Mouse (Mus musculus) heart, adult 18-20 months (tissue): ENCODE data around the gene Tnfsf9. TPM values are rescaled to one million over a fixed set of nuclear protein-coding genes. Genes with fewer than 3 reads are reported as not detected.

Experiments used
- DNase-seq, 2 experiments: peaks; one replicate each; pipeline ENCODE4 v3.0.0; 2021 to 2022; ENCODE audit warnings: mixed read lengths in 1 of 2
- long read RNA-seq, 2 experiments: library from polyadenylated mRNA; stranded (forward); transcript quantifications; one replicate each; pipeline ENCODE4 v2.0.0; 2021
- total RNA-seq, 2 experiments: library from RNA; stranded (reverse); gene quantifications; 2 replicates each; pipeline ENCODE4 v1.2.3; 2021

The Tnfsf9 gene
- total RNA-seq, result under 1 TPM in 1 of 2 experiments, not detected in 1; 0.51 TPM
- long read RNA-seq, experiment 1, result 0 reads
- long read RNA-seq, experiment 2, partial matches to known transcripts, result 0 of 2 reads
- long read RNA-seq, experiment 2, other reads (novel, unspliced or antisense), result 0 of 2 reads

- DNase-seq, result peak; percentile 53 to 62
These were observed at the start of gene Tnfsf9 for GRCm38 (mm10) chr17:57105181-57106034. Tnfsf9 (plus strand) TSS chr17:57105325.

- no peak for DNase-seq
These were observed 48.9 kb upstream of the Tnfsf9 start for GRCm38 (mm10) chr17:57056246-57056645.

- peak; percentile 54 to 62 for DNase-seq
These were observed 46.1 kb upstream of the Tnfsf9 start, which contains the start of gene Crb3 for GRCm38 (mm10) chr17:57058891-57059485. Crb3 (plus strand) TSS chr17:57059105.

- peak; percentile 66 to 74 for DNase-seq
These were observed 45.6 kb upstream of the Tnfsf9 start, which contains the start of gene Slc25a23 for GRCm38 (mm10) chr17:57059486-57059977. Slc25a23 (minus strand) TSS chr17:57059863.

DNA sequence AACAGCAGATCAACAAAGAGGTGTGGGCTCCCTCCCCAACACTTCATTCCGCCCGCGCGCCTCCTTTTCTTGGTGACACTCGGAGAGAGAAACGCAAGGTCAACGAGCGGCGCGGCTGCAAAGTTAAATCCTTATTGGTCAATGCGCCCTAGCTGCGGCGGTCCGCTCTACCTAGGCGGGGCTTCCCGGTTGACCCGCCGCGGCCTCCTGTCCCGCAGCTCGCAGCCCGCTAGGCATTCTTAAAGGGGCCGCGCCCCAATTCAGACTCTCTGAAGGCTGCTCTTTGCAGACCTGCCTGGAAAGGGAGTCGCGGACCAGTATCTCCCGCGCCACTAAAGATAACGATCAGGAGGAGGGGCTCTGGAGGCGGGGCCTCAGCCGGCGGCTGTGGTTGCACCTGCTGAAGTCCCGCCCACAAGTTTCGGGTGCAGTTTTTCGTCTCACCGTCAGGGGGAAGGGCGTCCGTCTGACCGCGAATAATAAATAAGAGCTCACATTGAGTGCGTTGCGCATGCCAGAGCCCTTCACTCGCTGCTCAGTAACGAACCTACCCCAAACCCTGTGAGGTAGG lies 44.8 kb upstream of the Tnfsf9 start:
- DNase-seq, result peak; percentile 97 to 98

- no peak for DNase-seq
These were observed 44.1 kb upstream of the Tnfsf9 start for GRCm38 (mm10) chr17:57061069-57061468.

DNA sequence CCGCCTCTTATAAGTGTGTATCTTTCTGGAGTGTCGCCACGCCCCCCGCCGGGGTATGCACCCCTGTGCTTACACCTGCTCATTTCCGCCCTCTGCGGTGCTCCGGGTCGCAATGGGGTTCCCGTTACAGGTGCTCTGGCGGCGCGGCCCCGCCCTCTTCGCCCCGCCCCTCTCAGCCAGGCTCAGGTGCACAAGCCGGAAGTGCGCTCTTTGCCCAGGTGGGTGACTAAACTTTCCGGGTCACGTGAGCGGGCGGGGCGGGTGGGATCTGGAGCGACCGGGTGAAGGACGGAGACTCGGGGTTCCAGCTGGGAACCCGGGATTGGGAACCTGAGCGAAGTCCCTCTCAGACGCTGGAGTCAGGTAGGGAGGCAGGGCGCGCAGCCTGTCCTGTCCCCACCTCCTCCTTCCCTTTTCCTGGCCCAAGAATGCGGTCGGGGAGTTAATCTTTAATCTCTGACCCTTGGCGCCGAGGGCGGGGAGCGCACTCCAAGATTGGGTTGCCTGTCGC lies 43.1 kb upstream of the Tnfsf9 start:
- no peak for DNase-seq

GRCm38 (mm10) chr17:57062548-57062947 lies 42.6 kb upstream of the Tnfsf9 start:
- DNase-seq, result no peak

DNA sequence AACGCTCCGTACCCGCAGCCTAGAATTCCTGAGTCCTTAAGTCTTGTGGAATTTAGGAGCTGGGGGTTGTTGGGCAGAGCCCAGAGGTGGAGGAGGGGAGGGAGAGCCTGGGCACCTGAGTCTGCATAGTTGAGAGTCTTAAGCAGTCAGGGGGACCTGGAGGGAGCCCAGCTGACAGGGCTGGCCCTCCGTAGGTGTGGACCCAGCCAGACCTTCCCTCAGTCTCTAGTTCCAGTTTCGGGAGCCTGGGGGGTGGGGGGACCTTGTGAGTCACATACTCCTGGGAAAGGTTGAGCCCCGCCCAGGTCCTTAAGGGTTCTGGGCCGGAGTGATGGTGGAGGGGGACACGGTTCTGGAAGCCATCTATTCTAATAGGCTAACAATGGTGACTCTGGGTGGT lies 42.1 kb upstream of the Tnfsf9 start:
- DNase-seq, result no peak

- no peak for DNase-seq
These were observed 38.2 kb upstream of the Tnfsf9 start for GRCm38 (mm10) chr17:57066908-57067307.

- DNase-seq, result no peak
These were observed 34.9 kb upstream of the Tnfsf9 start for GRCm38 (mm10) chr17:57070272-57070671.

DNA sequence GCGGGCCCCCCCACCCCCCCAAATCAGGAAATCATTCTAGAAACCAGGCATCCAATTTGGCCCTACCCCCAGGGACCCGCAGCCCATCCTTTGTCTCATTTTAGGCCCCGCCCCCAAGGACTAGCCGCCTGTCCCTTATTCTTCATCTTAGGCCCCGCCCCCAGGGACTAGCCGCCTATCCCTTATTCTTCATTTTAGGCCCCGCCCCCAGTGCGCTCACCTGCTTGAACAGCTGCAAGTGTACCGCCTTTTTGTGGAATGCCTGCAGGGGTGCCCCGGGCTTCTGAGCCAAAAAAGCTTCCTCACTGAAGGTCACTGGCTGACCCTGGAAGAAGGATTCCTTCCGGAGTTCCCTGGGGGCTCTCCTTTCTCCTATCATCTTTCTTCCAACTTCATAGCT lies 34.4 kb upstream of the Tnfsf9 start:
- no peak for DNase-seq

DNA sequence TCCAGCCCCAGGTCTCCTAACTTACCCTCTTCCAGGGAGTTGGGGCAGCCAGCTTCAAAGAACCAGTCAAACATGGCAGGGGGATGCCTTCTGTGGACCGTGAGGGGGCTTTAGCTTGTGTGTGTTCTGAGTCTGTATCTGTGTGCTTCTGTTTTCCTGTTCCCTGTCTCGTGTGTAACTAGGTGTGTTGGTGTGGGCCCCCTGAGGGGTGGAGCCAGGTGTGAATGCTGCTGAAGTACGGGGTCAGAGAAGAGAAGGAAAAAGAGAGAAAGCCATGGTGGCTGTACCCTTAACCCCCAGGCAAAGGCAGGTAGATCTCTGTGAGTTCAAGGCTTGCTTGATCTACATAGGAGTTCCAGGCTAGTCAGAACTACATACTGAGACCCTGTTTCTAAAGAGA lies 28.2 kb upstream of the Tnfsf9 start:
- no peak for DNase-seq

DNA sequence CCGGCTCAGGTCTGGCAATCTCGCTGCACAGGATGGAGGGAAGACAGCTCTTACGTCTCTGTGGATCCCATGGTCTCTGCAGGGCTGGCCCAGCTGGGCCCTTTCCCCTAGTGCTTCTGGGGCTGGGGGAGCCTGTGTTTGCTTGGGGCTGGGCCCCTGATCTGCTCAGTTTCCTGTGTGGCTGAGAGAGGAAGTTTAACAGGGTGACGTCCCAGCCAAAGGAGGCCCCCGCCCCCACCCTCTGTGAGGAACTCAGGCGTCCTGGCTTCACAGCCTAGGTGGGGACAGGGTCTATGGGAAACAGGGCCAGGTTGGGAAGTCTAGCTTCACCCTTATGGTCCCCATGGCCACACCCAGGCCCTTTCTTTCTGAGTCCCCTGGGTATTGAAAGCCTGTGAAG lies 26.8 kb upstream of the Tnfsf9 start, which contains the start of gene Dennd1c:
TSS of gene Dennd1c (minus strand) at position 179 of the 400 bp plus-strand sequence.
- peak; percentile 21 to 50 for DNase-seq

GRCm38 (mm10) chr17:57079919-57080318 lies 25.2 kb upstream of the Tnfsf9 start:
- DNase-seq, result no peak

DNA sequence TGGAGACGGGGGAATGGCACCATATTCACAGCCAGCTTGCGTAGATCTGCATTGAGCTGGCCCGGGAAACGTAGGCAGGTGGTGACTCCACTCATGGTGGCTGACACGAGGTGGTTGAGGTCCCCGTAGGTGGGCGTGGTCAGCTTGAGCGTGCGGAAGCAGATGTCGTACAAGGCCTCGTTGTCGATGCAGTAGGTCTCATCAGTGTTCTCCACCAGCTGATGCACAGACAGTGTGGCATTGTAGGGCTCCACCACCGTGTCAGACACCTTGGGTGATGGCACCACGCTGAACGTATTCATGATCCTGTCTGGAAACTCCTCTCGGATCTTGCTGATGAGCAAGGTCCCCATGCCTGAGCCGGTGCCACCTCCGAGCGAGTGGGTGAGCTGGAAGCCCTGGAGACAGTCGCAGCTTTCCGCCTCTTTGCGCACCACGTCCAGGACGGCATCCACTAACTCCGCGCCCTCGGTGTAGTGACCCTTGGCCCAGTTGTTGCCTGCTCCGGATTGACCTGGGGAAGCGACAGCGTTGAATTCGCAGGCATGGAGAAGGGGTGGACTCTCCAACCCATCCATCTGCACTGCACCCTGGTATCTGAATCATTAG lies 23.8 kb upstream of the Tnfsf9 start:
- no peak for DNase-seq

DNA sequence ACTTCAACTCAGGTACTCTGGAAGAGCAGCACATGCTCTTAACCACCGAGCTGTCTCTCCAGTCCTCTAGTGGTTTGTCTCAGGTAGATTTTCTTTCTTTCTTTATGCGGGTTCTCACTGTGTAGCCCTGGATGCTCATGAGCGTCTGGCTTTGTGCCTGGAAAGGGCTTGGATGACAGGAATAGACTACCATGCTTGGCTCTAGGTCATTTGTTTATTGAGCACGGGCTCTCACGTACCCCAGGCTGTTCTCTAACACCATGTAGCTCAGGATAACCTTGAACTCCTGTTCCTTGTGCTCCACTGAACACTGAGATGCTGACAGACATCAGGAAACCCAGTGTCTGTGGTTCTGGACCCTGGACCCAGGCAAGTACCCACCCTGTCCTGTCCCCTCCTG lies 22.6 kb upstream of the Tnfsf9 start:
- DNase-seq, result no peak

GRCm38 (mm10) chr17:57085970-57086757 lies 19.0 kb upstream of the Tnfsf9 start:
- no peak for DNase-seq

GRCm38 (mm10) chr17:57087049-57087832 lies 17.9 kb upstream of the Tnfsf9 start, which contains the start of gene Tubb4a:
Tubb4a (minus strand) TSS chr17:57087782.
- peak in 1 of 2 experiments; percentile 34 for DNase-seq

- no peak for DNase-seq
These were observed 10.9 kb upstream of the Tnfsf9 start for GRCm38 (mm10) chr17:57094222-57094621.
